Mouse (Mus musculus): ENCODE measurements around the gene Prmt9.

Prmt9 gene

DNA sequence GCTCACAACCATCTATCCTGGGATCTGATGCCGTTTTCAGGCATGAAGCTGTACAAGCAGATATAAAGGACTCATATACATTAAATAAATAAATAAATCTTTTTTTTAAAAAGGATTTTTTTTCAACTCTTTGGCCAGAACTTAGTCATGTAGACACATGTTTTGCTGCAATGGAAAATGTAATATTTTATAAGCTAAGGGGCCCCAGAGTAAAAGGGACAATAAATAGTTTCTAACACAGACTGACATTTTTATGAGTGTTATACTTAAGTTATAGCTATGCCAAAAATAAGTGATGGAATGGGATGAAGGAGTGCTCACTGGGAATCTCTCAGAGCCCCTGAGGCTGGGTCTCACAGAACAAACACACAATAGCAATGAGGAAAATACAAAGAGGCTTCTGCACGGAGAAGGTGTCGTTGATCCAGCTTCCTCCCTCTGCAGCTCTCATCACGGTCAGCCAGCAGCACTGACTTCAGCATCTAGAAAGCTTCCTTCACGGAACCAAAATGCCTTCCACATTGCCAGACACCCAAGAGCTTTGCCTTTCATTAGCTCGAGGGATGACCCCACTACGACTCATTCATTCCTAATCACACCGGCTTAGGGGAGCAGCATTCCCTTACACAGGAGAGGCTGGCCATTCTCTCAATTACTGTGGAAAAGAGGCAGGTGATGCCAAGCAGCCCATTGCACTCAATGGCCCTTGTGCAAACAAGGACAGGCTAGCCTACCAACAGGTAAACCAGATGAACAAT is 28.0 kb upstream of the Prmt9 start:
- H3K27me3 ChIP-seq (ENCODE audit: insufficient read depth, low read length): peaks cover 59% of the 10 kb centered on the region
- no peak overlapping the region for H3K4me3 ChIP-seq (replicated peaks; ENCODE audit: low read length)
- H3K9me3 ChIP-seq (ENCODE audit: low read length): no peaks in the 10 kb centered on the region
- no peak for TF ChIP-seq POU5F1 (IDR thresholded peaks at IDR 0.05; ENCODE audit: borderline replicate concordance, low read length)
- TF ChIP-seq CTCF (conservative IDR thresholded peaks at IDR 0.05; ENCODE audit: low read length): no peak
- no peak for TF ChIP-seq NANOG (IDR thresholded peaks at IDR 0.05; ENCODE audit: borderline replicate concordance, low read length)
- no peaks in the 10 kb centered on the region for H3K36me3 ChIP-seq (ENCODE audit: insufficient read depth, low read length)
- peaks cover 24% of the 10 kb centered on the region for H3K4me1 ChIP-seq (replicated peaks; ENCODE audit: low read depth, low read length)

DNA sequence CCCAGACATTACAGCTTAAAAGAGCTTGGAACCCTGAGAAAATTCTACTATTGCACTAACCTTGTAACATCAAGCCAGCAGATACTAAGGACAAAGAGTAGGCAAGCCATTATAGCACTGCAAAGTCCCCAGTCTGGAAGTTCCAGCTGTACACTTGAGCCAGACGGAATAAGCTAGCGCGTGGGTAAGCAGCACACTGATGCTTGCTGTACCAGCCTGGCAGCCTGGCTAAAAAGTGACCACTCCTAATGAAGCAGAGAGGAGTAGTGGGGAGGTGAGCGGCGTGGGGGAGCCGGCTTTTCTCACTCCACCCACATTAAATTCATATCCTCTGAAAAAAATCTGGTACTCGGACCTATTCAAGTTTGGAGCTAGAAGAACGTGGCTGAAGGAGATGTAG is 26.2 kb upstream of the Prmt9 start:
- Histone ChIP-seq H3K9me3 (ENCODE audit: low read length) (no peaks in the 10 kb centered on the region), H3K27me3 (ENCODE audit: insufficient read depth, low read length) (peaks cover 44% of the 10 kb centered on the region), H3K4me3 (replicated peaks; ENCODE audit: low read length) (no peak overlapping the region), H3K36me3 (ENCODE audit: insufficient read depth, low read length) (no peaks in the 10 kb centered on the region), H3K4me1 (replicated peaks; ENCODE audit: low read depth, low read length) (peaks cover 17% of the 10 kb centered on the region)
- TF ChIP-seq CTCF (conservative IDR thresholded peaks at IDR 0.05; ENCODE audit: low read length): no peak
- TF ChIP-seq NANOG (IDR thresholded peaks at IDR 0.05; ENCODE audit: borderline replicate concordance, low read length): no peak
- TF ChIP-seq POU5F1 (IDR thresholded peaks at IDR 0.05; ENCODE audit: borderline replicate concordance, low read length): no peak

DNA sequence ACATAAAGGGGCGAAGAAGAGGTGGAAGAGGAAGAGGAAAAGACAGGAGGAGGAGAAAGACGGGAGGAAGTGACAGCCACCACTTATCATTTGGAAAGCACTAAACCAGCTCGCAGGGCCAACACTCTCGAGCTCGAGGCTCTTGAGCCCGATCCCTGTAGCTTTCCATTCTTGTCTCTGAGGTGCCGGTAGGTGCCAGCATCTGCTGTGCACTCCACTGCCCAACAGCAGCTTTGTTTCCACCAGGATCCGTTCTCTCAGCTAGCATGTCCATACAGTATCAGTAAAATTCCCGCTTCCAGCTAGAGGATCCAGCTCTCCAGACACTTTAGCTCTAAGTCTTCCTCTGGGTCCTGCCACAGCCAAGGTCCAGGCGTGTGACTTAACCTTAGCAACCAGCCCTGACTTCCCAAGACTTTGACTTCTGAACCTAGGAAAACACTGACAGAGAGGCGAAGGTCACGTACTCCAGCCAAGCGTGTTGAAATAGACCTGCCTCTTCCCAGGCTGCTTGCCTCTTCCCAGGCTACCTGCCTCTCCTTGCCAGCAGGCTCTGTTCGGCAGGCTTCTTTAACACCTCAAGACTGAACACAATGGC is 25.1 kb upstream of the Prmt9 start:
- Histone ChIP-seq H3K36me3 (ENCODE audit: insufficient read depth, low read length) (no peaks in the 10 kb centered on the region), H3K9me3 (ENCODE audit: low read length) (no peaks in the 10 kb centered on the region), H3K4me3 (replicated peaks; ENCODE audit: low read length) (no peak overlapping the region), H3K27me3 (ENCODE audit: insufficient read depth, low read length) (peaks cover 33% of the 10 kb centered on the region), H3K4me1 (replicated peaks; ENCODE audit: low read depth, low read length) (0 out of 2 replicates have a peak, but pooled peaks cover 7% of the 10 kb centered on the region)
- TF ChIP-seq CTCF (conservative IDR thresholded peaks at IDR 0.05; ENCODE audit: low read length): no peak
- no peak for TF ChIP-seq NANOG (IDR thresholded peaks at IDR 0.05; ENCODE audit: borderline replicate concordance, low read length)
- no peak for TF ChIP-seq POU5F1 (IDR thresholded peaks at IDR 0.05; ENCODE audit: borderline replicate concordance, low read length)

DNA sequence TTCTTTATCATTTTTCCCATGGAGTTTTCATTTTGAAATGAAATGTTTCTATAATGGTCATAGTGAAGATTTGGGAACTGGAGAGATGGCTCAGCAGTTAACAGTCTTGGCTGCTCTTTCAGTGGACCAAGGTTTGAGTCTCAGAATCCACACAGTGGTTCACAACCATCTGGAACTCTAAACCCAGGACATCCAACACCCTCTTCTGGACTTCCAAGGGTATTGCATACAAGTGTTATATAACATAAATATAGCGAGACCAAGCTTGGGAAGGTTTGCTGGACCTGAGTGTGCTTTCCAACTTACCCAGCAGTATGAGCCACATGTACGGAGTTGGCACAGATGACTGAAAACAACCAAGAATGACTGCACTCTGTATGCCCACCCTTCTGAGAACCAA is 24.3 kb upstream of the Prmt9 start:
- H3K27me3 ChIP-seq (ENCODE audit: insufficient read depth, low read length): peaks cover 27% of the 10 kb centered on the region
- 0 out of 2 replicates have a peak, but pooled peaks cover 8% of the 10 kb centered on the region for H3K4me1 ChIP-seq (replicated peaks; ENCODE audit: low read depth, low read length)
- TF ChIP-seq CTCF (conservative IDR thresholded peaks at IDR 0.05; ENCODE audit: low read length): peak; percentile 23; the same call in 1 of the 2 replicates
- no peak for TF ChIP-seq NANOG (IDR thresholded peaks at IDR 0.05; ENCODE audit: borderline replicate concordance, low read length)
- TF ChIP-seq POU5F1 (IDR thresholded peaks at IDR 0.05; ENCODE audit: borderline replicate concordance, low read length): no peak
- H3K9me3 ChIP-seq (ENCODE audit: low read length): no peaks in the 10 kb centered on the region
- H3K36me3 ChIP-seq (ENCODE audit: insufficient read depth, low read length): no peaks in the 10 kb centered on the region
- H3K4me3 ChIP-seq (replicated peaks; ENCODE audit: low read length): no peak overlapping the region

DNA sequence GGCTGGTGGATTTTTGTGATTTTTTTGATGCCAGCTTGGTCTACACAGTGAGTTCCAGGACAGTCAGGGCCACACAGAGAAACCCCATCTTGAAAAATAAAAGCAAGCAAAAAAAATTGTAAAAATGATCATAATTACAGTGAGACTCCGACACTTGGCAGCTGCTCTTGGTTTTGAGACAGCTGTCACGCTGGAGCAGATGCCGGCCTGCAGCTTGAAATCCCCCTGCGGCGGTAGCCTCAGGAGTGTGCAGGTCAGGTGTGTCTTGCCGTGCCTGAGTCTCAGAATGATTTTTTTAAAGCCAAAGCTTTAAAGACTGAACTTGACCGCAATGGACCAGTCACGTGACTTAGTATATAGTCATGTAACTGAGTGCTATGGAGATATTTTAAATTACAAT is 23.1 kb upstream of the Prmt9 start:
- H3K36me3 ChIP-seq (ENCODE audit: insufficient read depth, low read length): no peaks in the 10 kb centered on the region
- H3K4me3 ChIP-seq (replicated peaks; ENCODE audit: low read length): no peak overlapping the region
- H3K27me3 ChIP-seq (ENCODE audit: insufficient read depth, low read length): peaks cover 21% of the 10 kb centered on the region
- H3K9me3 ChIP-seq (ENCODE audit: low read length): no peaks in the 10 kb centered on the region
- H3K4me1 ChIP-seq (replicated peaks; ENCODE audit: low read depth, low read length): peaks cover 12% of the 10 kb centered on the region; the same call in 1 of the 2 replicates
- TF ChIP-seq POU5F1 (IDR thresholded peaks at IDR 0.05; ENCODE audit: borderline replicate concordance, low read length) (no peak), CTCF (conservative IDR thresholded peaks at IDR 0.05; ENCODE audit: low read length) (no peak), NANOG (IDR thresholded peaks at IDR 0.05; ENCODE audit: borderline replicate concordance, low read length) (no peak)

DNA sequence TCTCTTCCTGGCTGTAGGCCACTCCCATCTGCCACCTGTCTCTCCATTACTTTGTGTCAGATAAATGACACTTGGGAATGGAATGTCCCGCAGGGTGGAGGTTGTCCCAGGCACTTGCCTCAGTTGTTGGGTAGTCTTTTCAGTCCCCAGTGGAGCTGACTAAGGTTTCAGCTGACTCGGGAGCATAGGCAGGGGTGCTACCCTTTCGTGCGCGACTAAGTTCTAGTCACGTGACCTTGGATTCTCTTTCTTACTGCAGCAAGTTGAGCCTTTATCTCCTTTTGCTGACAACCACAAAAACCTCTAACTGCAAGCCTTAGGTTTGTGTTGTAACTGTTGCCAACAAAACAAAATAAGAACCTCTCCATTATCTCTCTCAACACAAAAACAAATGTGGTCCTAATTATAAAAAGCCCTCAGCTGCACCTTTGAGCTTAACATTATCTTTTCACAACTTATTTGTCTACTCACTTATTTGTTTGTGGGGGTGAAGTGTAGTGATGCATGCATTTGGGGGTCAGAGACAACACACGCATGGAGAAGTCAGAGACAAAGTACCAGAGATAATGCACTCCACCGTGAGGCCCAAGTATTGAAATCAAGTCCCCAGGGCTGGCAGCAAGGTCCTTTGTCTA is 14.7 kb upstream of the Prmt9 start:
- Histone ChIP-seq H3K9me3 (ENCODE audit: low read length) (peaks cover 8% of the 10 kb centered on the region), H3K36me3 (ENCODE audit: insufficient read depth, low read length) (no peaks in the 10 kb centered on the region), H3K27me3 (ENCODE audit: insufficient read depth, low read length) (no peaks in the 10 kb centered on the region), H3K4me1 (replicated peaks; ENCODE audit: low read depth, low read length) (peaks cover 51% of the 10 kb centered on the region), H3K4me3 (replicated peaks; ENCODE audit: low read length) (no peak overlapping the region)
- TF ChIP-seq CTCF (conservative IDR thresholded peaks at IDR 0.05; ENCODE audit: low read length): no peak
- TF ChIP-seq POU5F1 (IDR thresholded peaks at IDR 0.05; ENCODE audit: borderline replicate concordance, low read length): no peak
- TF ChIP-seq NANOG (IDR thresholded peaks at IDR 0.05; ENCODE audit: borderline replicate concordance, low read length): no peak

DNA sequence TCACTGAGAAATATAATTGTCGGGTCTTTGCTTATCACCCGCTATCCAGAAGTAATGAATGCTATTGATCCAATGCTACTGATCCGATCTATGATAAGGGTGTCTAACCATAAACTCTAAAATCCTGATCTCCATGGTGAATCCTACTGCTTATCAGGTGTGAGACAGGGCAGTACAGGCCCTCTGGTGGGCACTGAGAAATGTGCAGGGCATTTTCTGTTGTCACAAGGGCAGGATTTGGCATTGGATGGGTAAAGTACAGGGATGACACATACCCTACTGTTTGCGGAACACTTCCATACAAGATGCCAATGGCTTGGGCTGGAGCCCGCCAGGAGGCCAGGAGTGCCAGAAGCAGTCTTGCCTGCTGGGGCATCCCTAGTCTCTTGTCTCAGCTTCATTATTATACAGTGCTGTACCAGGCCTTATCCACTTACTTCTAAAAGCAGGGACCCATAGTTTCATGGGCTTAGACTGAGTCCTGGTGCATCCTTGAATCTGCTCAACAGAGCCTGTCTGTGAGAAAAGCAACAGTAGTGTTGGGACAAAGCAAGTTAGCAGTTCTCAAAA is 14.1 kb upstream of the Prmt9 start:
- H3K36me3 ChIP-seq (ENCODE audit: insufficient read depth, low read length): no peaks in the 10 kb centered on the region

DNA sequence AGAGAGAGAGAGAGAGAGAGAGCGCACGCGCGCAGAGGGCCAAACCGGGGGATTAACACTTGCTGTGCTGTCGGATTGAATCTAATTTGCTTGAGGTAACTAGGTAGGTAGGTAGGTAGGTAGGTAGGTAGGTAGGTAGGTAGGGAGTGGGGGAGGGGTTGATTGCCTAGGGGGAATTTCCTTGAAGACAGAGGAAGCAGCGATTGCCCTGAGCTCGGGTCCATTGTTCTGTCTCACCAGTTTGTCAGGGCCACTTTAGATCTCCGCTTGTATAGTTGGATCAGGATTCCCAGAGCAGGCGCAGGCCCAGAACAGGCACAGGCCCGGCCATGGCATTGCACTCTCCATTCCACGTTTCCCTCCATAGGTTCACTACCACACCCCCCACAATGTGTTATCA is 12.4 kb upstream of the Prmt9 start:
- TF ChIP-seq CTCF (conservative IDR thresholded peaks at IDR 0.05; ENCODE audit: low read length) (no peak), NANOG (IDR thresholded peaks at IDR 0.05; ENCODE audit: borderline replicate concordance, low read length) (peak; percentile 61), POU5F1 (IDR thresholded peaks at IDR 0.05; ENCODE audit: borderline replicate concordance, low read length) (no peak)
- no peaks in the 10 kb centered on the region for H3K36me3 ChIP-seq (ENCODE audit: insufficient read depth, low read length)
- peaks cover 53% of the 10 kb centered on the region for H3K4me1 ChIP-seq (replicated peaks; ENCODE audit: low read depth, low read length)
- H3K4me3 ChIP-seq (replicated peaks; ENCODE audit: low read length): no peak overlapping the region
- H3K27me3 ChIP-seq (ENCODE audit: insufficient read depth, low read length): no peaks in the 10 kb centered on the region
- peaks cover 8% of the 10 kb centered on the region for H3K9me3 ChIP-seq (ENCODE audit: low read length)

More for the DNA sequence above, 14.1 kb upstream of the Prmt9 start:
- Histone ChIP-seq H3K4me3 (replicated peaks; ENCODE audit: low read length) (no peak overlapping the region), H3K27me3 (ENCODE audit: insufficient read depth, low read length) (no peaks in the 10 kb centered on the region), H3K4me1 (replicated peaks; ENCODE audit: low read depth, low read length) (peaks cover 57% of the 10 kb centered on the region), H3K9me3 (ENCODE audit: low read length) (peaks cover 8% of the 10 kb centered on the region)
- TF ChIP-seq CTCF (conservative IDR thresholded peaks at IDR 0.05; ENCODE audit: low read length) (peak; percentile 41), POU5F1 (IDR thresholded peaks at IDR 0.05; ENCODE audit: borderline replicate concordance, low read length) (no peak)
